Mouse (Mus musculus): ENCODE measurements at regions not wholly inside any gene's neighbourhood (a gene's known extent, or its start where the extent isn't known, plus 50 kb on each side); places are given as distances from the start of the nearest gene placed in this dataset.

DNA sequence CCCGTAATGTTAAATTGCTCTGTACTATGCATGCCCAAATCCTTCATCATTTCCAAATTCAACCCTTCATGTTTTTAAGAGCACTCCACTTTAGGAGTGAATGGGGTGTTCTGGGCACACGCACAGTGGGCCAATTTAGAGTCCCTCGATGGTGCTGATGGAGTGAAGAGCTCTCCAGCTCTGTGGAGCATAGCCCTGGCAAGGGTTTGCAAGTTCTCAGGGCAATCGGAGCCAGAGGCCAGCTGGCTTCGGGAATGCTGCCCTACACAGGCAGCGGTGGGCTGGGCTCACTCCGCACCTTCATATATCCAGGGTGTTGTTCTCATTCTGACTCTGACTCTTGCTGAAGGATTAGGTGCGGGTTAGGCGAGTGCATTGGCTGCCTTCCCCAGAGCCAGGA, 549.5 kb downstream of the Vrk1 start:
- no peak for TF ChIP-seq CTCF (IDR thresholded peaks at IDR 0.05; ENCODE audit: borderline replicate concordance, insufficient read depth, low read depth, low read length)
- no peak for TF ChIP-seq POLR2A (IDR thresholded peaks at IDR 0.05; ENCODE audit: borderline replicate concordance, insufficient read depth, low read length)

Data from cerebellum, adult 2 months (tissue).